15 mouse cellular contexts compared by ENCODE assay signal in the genomic region with DNA sequence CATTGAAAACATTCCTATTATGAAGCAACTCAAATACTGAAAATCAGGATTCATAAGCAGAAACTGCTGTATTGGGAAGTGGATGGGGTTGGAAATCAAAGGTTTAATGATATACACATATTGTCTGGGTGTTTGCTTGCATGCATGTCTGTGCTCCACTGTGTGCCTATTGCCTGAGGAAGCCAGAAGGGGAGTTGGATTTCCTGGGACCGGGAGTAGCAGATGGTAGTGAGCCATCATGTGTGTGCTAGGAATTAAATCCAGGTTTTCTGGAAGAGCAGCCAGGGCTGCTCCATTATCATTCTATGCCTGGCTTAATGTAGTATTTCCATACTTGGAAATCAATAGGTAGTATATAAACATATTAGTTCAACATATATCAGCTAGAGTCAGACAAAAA.
"Had no signal": no experiment of that assay in that cellular context is flagged by ENCODE, and none has a peak within 500 bp of the region (broad histone marks: within the 10 kb centered on the region; RNA-seq: fewer than 3 reads in every experiment).

No protein-coding gene starts in this region.

- H3K4me2 ChIP-seq: limb, embryonic 13.5 days; liver, embryonic 11.5 days; liver, embryonic 15.5 days; stomach, embryonic 15.5 days had no signal

- H3K9me3 ChIP-seq: limb, embryonic 13.5 days; liver, embryonic 15.5 days; stomach, embryonic 15.5 days had no signal

- H3K27me3 ChIP-seq: limb, embryonic 13.5 days; liver, embryonic 15.5 days; stomach, embryonic 15.5 days had no signal

- ATAC-seq: lung, postnatal 0 days; midbrain, embryonic 16.5 days had no signal

- H3K36me3 ChIP-seq: limb, embryonic 13.5 days; liver, embryonic 15.5 days; stomach, embryonic 15.5 days had no signal

- H3K27ac ChIP-seq: kidney, postnatal 0 days; limb, embryonic 13.5 days; liver, embryonic 15.5 days; stomach, embryonic 15.5 days had no signal

- H3K9ac ChIP-seq: limb, embryonic 13.5 days; liver, embryonic 15.5 days; stomach, embryonic 15.5 days had no signal

- H3K4me1 ChIP-seq: limb, embryonic 13.5 days; liver, embryonic 15.5 days; stomach, embryonic 15.5 days had no signal

- DNase-seq: kidney, postnatal 36 days; layer of hippocampus, adult 9-11 months; layer of hippocampus, postnatal 36 days; lung, adult 2 months; lung, postnatal 36 days; right cerebral cortex, postnatal 14 days; thymus, adult 2 months; thymus, postnatal 25 days had no signal

- H3K4me3 ChIP-seq: limb, embryonic 13.5 days; liver, embryonic 15.5 days; stomach, embryonic 15.5 days had no signal
